Mouse (Mus musculus) lung, postnatal 0 days (tissue): ENCODE results near the gene Pdp2. TPM values are rescaled to one million over a fixed set of nuclear protein-coding genes. Genes with fewer than 3 reads are reported as not detected.

Experiments
- ATAC-seq: fragments of 200-750 bp; cut with Nextera tagmentation; 2 replicates; pipeline ENCODE4 v1.8.0; 2017; ENCODE audit warnings: moderate library complexity
- DNase-seq: peaks from one replicate; pipeline ENCODE4 v3.0.0-alpha.2; 2016; ENCODE audit warnings: low spot score
- H3K27ac ChIP-seq: fragments of 300-500 bp; sonication (generic); 2 replicates; pipeline ENCODE4 v1.5.1; 2014; ENCODE audit warnings: antibody characterized with exemption, mild to moderate bottlenecking, low read length, mixed read lengths
- H3K27me3 ChIP-seq: fragments of 300-500 bp; sonication (generic); replicated peaks from 2 replicates; pipeline ENCODE4 v1.6.1; 2014; ENCODE audit warnings: low read length, mixed read lengths; ENCODE audit not compliant: insufficient read depth
- H3K36me3 ChIP-seq: fragments of 300-500 bp; sonication (generic); 2 replicates; pipeline ENCODE4 v1.6.1; 2014; ENCODE audit warnings: low read length, mixed read lengths; ENCODE audit not compliant: insufficient read depth
- H3K4me1 ChIP-seq: fragments of 300-500 bp; sonication (generic); 2 replicates; pipeline ENCODE4 v1.6.1; 2014; ENCODE audit warnings: antibody characterized with exemption, low read depth, low read length, mixed read lengths; ENCODE audit not compliant: insufficient read depth
- H3K4me2 ChIP-seq: fragments of 300-500 bp; sonication (generic); replicated peaks from 2 replicates; pipeline ENCODE4 v1.6.1; 2014; ENCODE audit warnings: low read depth, mild to moderate bottlenecking, low read length, moderate library complexity, mixed read lengths
- H3K4me3 ChIP-seq: fragments of 300-500 bp; sonication (generic); 2 replicates; pipeline ENCODE4 v1.5.1; 2014; ENCODE audit warnings: low read depth, low read length
- H3K9ac ChIP-seq: fragments of 300-500 bp; sonication (generic); replicated peaks from 2 replicates; pipeline ENCODE4 v1.6.1; 2014; ENCODE audit warnings: low read depth, mild to moderate bottlenecking
- H3K9me3 ChIP-seq: fragments of 300-500 bp; sonication (generic); 2 replicates; pipeline ENCODE4 v1.6.1; 2016; ENCODE audit warnings: low read length, mixed read lengths
- CTCF ChIP-seq: IDR thresholded peaks from 2 replicates; pipeline ENCODE4 v1.5.1; 2016; ENCODE audit warnings: antibody characterized with exemption, mild to moderate bottlenecking
- EP300 ChIP-seq: IDR thresholded peaks from 2 replicates; pipeline ENCODE4 v1.6.1; 2016; ENCODE audit warnings: antibody characterized with exemption, mild to moderate bottlenecking, control low read depth
- WGBS: fragments of 180-500 bp; shearing (Covaris S2); extraction: QIAGEN DNeasy Blood & Tissue Kit; methylation state at CpG from one replicate; pipeline ENCODE4 v1.1.7; 2014; 5-methylcytosine and 5-hydroxymethylcytosine counted together
- polyA plus RNA-seq: library from polyadenylated mRNA; unstranded; fragments of >200 nt; fragmentation: Nextera tagmentation; extraction: Ambion mirVana; gene quantifications from 2 replicates; pipeline ENCODE4 v1.2.1, GENCODE M21; 2015

The Pdp2 gene
- polyA plus RNA-seq, 1 experiment from 2014 or later: 6.0 TPM

DNA sequence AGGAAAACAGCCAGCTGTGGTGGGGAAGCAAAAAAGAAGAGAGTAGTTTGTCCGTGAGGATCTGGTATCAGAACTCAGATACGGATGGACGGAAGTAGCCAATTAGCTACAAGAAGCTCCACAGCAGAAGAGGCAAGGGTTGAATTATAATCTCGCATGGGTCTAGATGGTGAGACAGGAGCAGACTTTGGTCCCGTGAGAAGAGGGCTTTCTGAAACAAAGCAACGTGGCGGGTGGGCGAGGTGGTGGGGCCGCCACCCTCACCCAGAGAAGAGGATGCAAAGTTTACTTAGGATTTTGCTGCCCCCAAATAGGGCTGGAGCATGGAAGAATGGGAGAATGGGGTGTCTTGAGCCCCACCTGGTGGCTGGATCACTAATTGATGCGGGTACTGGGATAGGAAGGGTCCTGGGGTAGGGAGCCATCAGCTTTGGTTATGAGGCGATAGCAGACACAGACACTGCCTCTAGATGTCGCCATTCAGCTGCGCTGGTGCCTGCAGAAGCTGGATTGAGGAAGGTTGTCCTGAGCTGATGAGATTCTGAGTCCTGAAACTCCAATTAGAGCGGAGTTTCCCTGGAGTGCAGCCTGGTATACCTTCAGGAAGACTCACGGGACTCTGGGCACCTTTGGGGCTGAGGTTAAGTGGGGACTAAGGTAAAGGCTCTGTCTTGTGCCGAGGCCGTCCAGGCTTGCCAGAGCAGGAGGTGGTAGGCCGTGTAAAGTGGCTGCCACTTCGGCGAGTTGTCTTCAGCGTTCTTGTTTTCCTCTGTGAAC is 11.4 kb downstream of the Pdp2 start:
- Histone ChIP-seq H3K27ac (no peak overlapping the region), H3K4me2 (peak overlapping the region; percentile 31), H3K4me3 (no peak overlapping the region), H3K9me3 (no peaks in the 10 kb centered on the region), H3K27me3 (no peaks in the 10 kb centered on the region), H3K9ac (no peak overlapping the region), H3K36me3 (no peaks in the 10 kb centered on the region), H3K4me1 (no peaks in the 10 kb centered on the region)
- DNase-seq: peak; percentile 95
- peak; percentile 92 for ATAC-seq
- TF ChIP-seq EP300: no peak
- peak; percentile 98 for TF ChIP-seq CTCF
- 21% methylated on average over 21 of the region's 21 CpGs for WGBS

DNA sequence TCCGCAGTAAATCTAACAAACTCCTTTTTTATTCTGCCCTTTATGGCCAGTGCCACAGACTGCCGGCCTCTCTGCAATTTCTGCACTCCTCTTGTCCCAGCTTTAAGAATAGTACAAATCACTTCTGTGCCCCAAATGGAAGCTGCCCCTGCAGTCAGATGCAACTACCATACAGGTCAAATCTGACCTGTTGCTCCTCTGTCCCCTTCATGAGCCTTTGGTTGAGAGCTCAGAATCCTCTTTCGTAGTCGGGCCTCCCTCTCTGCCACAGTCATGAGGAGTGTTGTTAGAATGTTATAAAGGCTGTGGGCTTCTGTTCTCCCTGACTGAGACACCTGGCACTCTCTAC is 12.0 kb downstream of the Pdp2 start:
- H3K4me2 ChIP-seq: no peak overlapping the region
- H3K9me3 ChIP-seq: no peaks in the 10 kb centered on the region
- WGBS: 62% methylated on average over 4 of the region's 4 CpGs
- H3K9ac ChIP-seq: no peak overlapping the region
- H3K4me3 ChIP-seq: no peak overlapping the region
- no peaks in the 10 kb centered on the region for H3K27me3 ChIP-seq
- H3K36me3 ChIP-seq: no peaks in the 10 kb centered on the region
- DNase-seq: no peak
- no peaks in the 10 kb centered on the region for H3K4me1 ChIP-seq
- ATAC-seq: no peak
- no peak overlapping the region for H3K27ac ChIP-seq
- TF ChIP-seq CTCF: no peak
- TF ChIP-seq EP300: no peak

DNA sequence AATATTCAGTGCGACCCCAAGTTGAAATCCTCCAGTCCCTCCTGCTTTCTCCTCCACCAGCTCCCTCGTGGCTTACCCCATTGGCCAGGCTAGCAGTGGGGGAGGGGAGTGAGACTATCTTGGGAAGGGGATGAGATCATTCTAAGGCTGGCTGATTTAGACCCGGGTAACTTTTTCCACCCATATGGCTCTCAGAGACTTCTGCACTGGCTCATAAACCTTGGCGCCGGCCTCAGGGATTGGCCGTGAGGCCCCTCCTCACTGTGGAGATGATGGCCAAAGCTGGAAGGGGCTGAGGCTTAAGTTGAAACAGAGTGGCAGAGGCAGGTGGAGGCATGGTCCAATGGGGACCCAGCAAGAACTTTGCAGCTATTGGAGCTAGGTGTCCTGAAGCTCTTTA is 15.1 kb downstream of the Pdp2 start:
- H3K27ac ChIP-seq: no peak overlapping the region
- no peak overlapping the region for H3K9ac ChIP-seq
- no peak overlapping the region for H3K4me2 ChIP-seq
- H3K4me1 ChIP-seq: 0 out of 2 replicates have a peak, but pooled peaks cover under 1% of the 10 kb centered on the region
- H3K36me3 ChIP-seq: no peaks in the 10 kb centered on the region
- DNase-seq: no peak
- TF ChIP-seq EP300 (no peak), CTCF (no peak)
- 40% methylated on average over 6 of the region's 6 CpGs for WGBS
- no peaks in the 10 kb centered on the region for H3K9me3 ChIP-seq
- no peaks in the 10 kb centered on the region for H3K27me3 ChIP-seq
- peak; percentile 42 for ATAC-seq
- no peak overlapping the region for H3K4me3 ChIP-seq

DNA sequence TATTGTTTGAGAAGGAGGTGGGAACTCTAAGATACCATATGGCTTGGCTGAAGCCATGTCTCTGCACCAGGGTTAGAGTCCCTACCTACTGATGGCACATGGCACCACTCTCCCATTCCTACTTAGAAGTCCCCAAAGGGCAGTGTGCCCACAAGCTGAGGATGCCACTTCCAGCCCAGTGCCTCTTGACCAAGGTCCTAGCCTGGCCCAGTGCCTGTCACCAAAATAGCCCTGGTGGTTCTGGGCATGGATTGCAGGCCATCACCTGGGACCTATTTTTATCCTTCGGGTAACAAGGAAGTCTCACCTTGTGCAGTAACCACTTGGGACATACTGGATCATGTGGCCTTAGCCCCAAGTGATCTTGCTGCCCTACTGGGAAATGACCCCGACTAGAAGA is 16.7 kb downstream of the Pdp2 start:
- Histone ChIP-seq H3K27ac (no peak overlapping the region), H3K36me3 (no peaks in the 10 kb centered on the region), H3K9me3 (no peaks in the 10 kb centered on the region), H3K4me3 (no peak overlapping the region), H3K9ac (no peak overlapping the region), H3K4me2 (no peak overlapping the region), H3K4me1 (0 out of 2 replicates have a peak, but pooled peaks cover 5% of the 10 kb centered on the region), H3K27me3 (no peaks in the 10 kb centered on the region)
- 73% methylated on average over 2 of the region's 2 CpGs for WGBS
- ATAC-seq (no peak), DNase-seq (no peak)
- no peak for TF ChIP-seq CTCF
- TF ChIP-seq EP300: no peak

DNA sequence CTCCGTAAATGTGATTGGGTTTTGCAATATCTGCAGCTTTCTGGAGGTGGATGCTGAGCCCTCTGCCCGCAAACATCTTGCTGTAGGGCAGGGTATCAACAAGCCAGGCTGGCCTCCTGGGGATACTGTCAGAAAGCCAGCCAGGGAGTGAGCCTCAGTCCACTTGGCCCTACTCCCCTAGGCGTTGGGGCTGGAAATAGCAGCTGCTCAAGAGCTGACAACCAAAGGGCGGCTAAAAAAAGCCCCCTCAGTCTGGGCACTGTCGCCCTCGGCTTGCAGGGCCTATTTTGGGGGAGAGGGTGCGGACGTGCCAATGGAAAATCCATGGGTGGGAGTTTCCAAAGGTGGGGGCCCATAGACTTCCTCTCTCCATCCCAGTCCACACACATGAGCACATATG is 18.0 kb downstream of the Pdp2 start:
- no peak overlapping the region for H3K9ac ChIP-seq
- H3K9me3 ChIP-seq: no peaks in the 10 kb centered on the region
- H3K4me3 ChIP-seq: no peak overlapping the region
- TF ChIP-seq EP300: no peak
- no peak for TF ChIP-seq CTCF
- no peak overlapping the region for H3K4me2 ChIP-seq
- no peak for ATAC-seq
- 0 out of 2 replicates have a peak, but pooled peaks cover 5% of the 10 kb centered on the region for H3K4me1 ChIP-seq
- DNase-seq: no peak
- no peaks in the 10 kb centered on the region for H3K27me3 ChIP-seq
- no peaks in the 10 kb centered on the region for H3K36me3 ChIP-seq
- H3K27ac ChIP-seq: no peak overlapping the region
- 71% methylated on average over 8 of the region's 8 CpGs for WGBS

DNA sequence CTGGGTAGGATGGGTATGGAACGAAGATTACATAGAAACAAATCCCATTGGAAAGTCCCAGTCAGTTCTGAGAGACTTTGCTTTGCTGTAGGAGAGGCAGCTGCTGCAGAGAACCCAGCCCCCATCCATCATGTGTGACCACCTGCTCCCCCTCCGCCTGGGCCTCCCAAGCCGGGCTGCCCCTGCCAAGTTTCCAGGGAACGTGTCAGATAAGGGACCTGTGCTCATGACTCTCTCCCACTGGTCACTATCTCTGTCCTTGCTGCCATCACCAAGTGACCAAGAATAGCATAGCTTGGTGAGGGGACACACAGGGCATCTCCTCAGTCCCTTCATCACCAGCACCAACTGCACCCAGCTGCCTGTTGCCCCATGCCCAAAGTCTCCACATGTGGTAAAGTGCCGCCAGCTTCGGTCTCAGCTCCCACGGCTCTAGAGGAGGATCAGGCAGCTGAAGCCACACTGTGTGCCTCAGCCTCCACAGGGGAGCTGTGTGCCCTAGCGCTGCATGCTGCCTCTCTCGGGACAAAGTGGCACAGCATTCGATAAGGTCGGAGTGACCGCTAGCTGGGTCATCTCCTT is 19.0 kb downstream of the Pdp2 start:
- no peak overlapping the region for H3K4me3 ChIP-seq
- ATAC-seq (no peak), DNase-seq (no peak)
- H3K36me3 ChIP-seq: no peaks in the 10 kb centered on the region
- no peak overlapping the region for H3K4me2 ChIP-seq
- H3K4me1 ChIP-seq: 0 out of 2 replicates have a peak, but pooled peaks cover 5% of the 10 kb centered on the region
- H3K9ac ChIP-seq: no peak overlapping the region
- TF ChIP-seq CTCF (no peak), EP300 (no peak)
- WGBS: 65% methylated on average over 12 of the region's 12 CpGs
- H3K27me3 ChIP-seq: no peaks in the 10 kb centered on the region
- no peaks in the 10 kb centered on the region for H3K9me3 ChIP-seq
- no peak overlapping the region for H3K27ac ChIP-seq
